Mouse (Mus musculus): ENCODE data around the gene Ahdc1. TPM values are rescaled to one million over a fixed set of nuclear protein-coding genes. Genes with fewer than 3 reads are reported as not detected.
A peak's percentile ranks its signal among the peaks of the same experiment; 100 is the strongest.

Gene Ahdc1
- total RNA-seq, 2 experiments from 2014 or later: 114 to 116 TPM

DNA sequence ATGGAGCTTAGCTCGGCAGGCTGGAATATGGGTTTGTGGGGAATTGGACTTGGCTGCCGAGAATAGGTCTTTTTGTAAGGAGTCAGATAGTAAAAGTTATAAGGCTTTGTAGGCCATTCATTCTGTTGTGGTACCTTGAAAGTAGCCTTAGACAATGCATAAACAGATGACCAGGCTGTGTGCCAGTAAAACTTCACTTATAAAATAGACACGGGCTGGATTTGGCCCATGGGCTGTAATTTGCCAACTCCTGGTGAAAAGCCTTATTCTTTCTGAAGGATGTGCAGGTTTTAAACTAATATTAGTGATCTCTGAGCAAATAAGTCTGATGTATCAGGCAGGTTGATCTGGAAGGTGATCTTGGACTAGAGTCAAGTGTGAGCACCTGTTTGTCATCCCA lies 24.9 kb downstream of the Ahdc1 start:
- no peak for DNase-seq (ENCODE audit: low spot score in 2 of 2)

DNA sequence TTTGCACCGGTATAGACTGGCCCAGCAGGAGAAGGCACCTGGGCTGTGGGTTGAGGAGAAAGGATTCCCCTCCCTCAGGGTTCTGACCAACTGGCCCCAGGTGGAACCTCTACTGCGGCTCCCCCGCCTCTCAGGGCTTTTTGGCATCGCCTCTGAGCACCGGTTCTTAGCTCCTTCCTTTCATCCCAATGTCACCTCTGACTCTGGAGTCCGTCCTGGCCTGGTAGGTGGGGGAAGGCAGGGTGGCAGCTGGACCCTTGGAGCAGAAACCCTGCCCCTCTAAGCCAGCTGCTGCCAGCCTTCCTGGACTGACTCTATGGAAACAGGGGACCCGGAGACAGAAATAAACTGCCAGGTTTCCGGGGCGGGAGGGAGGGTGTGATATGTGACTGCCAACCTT lies 26.2 kb downstream of the Ahdc1 start:
- no peak for DNase-seq (ENCODE audit: low spot score in 2 of 2)

DNA sequence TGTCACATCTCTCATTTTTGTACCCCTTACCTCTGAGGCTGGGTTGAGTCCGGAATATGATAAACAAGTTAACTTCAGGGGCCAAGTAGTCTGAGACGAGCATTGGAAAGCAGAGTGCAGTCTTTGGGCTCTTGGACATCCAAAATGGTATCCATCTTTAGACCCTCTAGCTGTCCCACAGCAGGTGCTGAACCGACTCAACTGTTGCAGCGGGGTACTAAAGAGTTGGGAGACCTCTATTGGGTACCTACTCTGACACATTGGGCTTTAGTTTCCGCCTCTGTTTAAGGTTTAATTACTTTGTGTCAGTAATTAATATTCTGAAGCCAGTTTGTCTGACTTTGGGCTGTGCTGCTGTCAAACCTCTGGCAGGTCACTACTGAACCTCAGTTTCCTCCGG lies 26.7 kb downstream of the Ahdc1 start:
- DNase-seq (ENCODE audit: low spot score in 2 of 2): no peak

DNA sequence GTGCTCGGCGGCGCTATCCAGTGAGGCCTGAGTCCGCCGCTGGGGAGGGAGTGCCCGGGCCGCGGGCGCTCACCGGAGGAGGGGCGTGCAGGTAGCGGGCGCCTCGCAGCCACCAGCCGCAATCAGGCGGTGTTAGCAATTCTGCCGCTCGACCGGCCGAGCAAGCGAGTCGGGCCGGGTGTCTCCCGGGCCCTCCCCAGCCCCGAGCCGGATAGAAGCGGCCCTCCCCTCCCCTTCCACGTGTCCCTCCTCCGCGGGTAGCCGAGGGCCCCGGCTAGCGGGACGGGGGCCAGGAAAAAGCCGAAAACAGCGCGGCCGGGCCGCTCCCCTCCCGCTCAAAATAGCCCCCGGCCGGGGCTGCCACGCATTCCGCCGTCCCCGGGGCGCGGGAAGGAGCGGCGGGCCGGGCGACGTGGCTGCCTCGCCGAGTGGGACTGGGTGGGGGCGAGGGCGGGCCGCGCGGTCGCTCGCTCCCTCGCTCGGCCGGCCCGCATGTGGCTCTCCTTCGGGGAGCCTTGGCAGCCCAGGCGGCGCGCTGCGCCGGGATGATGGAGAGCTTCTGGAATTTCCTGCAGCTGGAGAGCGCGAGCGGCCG lies 27.6 kb downstream of the Ahdc1 start:
- DNase-seq (ENCODE audit: low spot score in 2 of 2): no peak

DNA sequence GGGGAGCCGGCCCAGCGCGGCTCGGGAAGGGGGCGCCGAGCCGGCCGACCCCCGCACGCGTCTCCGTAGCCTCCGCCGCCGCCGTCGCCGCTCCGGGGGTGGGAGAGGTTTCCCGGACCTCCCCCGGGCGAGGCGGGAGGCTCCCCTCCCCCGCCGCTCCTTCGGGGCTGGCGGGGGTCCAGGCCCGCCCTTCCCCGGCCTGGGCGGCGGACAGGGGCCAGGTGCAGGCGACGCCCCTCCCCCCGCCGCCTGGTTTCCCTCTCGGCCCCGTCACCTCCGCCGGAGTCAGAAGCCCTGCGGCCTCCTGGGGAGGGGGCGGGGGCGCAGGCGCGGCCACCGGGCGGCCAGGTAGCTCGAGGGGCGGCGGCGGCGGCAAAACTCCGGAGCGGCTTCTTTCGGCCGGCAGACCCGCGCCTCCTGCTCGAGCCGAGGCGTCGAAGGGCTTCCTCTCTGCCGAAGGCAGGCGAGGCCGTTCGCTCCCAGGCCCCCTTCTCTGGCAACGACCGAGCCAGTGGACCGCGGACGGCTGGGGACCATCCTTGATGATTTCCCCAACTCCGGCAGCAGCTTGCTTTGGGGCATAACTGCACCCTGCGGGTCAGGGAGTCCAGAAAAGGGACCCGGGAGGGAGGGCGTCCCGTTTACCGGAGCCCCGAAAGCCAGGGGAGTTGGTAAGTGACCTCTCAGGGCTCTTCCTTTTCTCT lies 28.2 kb downstream of the Ahdc1 start:
- no peak for DNase-seq (ENCODE audit: low spot score in 2 of 2)

DNA sequence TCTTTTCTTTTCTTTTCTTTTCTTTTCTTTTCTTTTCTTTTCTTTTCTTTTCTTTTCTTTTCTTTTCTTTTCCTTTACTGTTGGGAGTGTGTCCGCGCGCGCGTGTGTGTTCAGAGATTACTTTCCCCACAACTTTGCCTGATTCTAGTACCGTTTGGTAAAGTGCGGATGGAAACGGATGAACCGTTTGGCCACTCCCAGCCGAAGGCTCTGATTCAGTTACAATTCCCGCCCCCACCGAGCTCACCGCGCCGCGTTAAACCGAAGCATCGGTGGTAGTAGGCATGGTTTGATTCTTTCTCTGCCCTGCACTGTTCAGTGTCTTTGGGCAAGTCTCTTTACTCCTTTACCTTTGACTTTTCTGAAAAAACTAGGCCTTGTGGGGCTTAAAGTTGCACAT lies 28.8 kb downstream of the Ahdc1 start:
- no peak for DNase-seq (ENCODE audit: low spot score in 2 of 2)

DNA sequence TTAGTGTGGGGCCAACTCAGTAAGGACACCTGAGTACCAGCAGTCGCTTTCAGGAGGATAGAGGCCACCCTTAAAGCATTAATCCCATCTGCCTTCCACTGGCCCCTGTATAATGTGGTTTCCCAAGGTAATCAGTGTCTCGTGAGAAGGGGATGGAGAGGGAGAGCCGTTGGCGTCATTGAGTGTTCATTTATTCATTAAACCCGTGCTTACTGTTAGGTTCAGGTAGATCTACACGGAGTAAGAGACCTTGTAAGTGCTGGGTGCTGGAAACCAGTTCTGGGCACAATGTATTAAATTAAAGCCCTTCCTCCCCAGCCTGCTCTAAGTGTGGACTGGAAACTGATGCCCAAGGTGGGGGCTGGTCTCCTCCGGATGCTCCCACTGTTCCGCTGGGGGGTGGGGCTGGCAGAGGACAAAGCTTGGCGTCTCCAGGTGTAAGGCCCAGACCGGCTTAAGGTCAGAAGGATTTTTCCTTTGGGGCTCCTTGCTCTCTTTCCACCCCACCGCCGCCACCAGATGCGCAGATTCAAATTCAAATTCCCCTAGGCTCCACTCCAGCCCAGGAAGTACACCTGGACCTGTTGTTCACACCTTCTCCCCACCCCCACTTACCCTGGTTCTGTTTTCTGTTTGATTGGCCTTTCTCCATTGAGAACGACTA lies 29.3 kb downstream of the Ahdc1 start:
- DNase-seq (ENCODE audit: low spot score in 2 of 2): no peak

DNA sequence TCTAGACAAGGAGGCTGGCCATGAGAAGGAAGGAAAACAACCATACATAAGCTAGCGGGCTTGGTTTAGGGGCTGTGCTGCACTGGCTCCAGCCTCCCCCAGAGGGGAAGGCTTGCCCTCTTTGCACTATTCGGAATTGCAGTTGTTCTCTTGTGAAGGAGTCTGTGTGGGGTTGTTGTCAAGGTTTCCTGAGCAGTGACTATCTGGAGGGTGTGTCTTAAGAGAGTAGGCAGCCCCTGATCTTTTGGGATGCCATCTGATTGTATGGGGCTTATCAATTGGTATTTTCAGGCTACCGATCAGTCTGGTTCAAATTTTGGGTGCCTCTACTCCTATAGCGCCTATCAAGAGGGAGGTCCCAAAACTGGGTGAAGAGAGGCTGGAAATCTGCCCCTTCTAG lies 31.2 kb downstream of the Ahdc1 start:
- DNase-seq (ENCODE audit: low spot score in 2 of 2): no peak

DNA sequence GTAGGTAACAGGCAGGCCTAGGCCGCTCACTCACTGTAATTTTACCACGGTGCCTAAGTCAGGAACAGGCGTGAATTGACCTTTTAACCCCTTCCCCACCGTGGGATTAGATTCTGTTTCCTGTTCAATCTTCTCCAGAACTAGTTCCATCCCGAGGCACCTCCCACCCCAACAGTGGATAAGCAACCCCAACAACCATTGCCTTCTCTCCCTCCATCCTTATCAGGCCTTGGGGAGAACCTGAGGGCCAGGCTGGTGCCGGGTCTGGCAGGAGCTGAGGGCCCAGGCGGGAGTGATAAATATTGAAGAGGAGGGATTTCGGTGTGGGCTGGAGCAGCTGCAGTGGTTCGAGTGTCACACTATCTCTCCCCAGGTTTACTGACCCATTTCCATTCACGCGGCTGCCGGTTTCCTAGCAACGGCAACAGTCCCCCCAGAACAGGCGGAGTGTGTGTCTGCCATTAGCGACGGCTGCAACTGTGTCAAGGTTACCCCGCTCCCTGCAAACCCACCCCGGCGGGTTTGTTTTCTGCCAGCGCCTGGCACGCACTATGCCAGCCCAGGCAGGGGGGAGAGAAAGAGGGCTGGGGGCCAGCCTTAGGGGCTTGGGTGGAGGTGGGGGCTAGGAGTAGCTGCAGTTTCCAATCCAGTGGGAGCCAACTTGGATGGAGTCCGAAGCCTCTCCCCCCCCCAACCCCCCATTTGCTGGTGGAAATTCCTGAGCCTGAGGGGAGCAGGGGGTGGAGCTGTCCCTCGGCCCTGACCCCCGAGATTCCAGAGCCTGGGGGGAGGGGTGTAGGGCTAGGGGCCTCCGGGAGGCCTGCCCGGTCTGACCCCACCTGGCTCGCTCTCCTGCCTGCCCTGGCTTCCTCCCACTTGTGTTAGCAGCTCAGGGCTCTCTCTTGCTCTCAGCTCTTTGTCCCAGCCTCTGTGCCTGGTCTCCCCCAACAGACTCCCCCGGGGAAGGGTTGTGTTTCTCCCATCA lies 31.9 kb downstream of the Ahdc1 start:
- peak in 1 of 2 experiments; percentile 62 for DNase-seq (ENCODE audit: low spot score in 2 of 2)

DNA sequence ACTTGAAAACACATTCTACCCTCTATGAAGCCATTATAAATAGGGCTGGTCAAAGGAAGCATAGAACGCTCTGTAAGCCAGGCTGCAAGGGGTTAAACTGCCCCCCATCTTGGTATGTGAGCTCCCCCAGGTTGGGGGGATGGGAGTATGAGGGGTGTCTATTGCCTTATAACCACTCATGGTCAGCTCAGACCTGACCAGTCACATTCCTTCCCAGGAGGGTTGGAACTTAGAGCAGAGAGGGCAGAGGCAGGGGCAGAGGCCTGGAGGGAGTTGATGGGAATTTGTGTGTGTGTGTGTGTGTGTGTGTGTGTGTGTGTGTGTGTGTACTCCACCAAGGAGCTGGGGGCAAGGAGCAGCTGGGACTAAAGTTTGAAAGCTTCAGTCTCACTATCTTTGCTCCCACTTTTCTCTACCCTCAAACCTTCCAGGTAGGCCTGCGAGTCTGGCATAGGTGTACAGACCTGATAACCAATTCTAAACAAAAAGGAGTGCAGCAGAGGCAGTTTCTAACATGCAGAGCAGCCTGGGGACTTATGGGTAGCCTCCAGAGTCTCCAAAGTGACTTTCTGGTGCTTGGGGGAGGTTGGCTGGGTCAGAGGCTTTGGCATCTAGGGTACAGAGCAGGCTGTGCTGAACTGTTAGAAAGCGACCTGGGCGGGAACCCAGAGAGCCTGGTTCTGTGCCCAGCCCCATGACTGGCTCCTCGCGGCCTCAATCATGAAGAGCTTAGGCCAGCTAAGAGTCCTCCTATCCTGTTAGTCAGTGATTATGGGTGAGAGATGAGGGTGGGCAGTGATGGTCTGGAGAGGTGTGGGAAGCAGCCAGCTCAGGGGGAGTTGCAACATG lies 33.0 kb downstream of the Ahdc1 start:
- DNase-seq (ENCODE audit: low spot score in 2 of 2): no peak

DNA sequence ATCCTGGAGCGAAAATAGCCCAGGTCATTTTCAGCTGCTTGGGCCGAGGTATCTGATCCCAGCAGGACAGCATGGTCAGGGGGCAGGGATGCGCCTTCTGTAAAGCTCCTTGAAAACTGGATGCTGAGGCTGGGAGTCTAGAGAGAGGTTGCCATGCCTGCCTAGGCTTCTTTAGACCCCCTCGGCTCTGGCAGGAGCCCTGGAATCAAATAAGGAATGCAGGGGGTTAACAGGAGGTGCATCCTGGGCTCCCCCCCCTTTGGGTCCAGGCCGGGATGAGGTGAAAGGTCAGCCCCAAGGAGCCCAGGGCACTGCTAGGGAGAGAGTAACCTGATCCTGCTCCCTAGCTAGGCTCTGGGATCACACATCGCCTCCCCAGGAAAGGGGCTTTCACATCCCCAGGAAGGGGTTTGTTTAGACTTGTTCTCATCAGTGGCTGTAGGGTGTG lies 33.6 kb downstream of the Ahdc1 start:
- no peak for DNase-seq (ENCODE audit: low spot score in 2 of 2)

DNA sequence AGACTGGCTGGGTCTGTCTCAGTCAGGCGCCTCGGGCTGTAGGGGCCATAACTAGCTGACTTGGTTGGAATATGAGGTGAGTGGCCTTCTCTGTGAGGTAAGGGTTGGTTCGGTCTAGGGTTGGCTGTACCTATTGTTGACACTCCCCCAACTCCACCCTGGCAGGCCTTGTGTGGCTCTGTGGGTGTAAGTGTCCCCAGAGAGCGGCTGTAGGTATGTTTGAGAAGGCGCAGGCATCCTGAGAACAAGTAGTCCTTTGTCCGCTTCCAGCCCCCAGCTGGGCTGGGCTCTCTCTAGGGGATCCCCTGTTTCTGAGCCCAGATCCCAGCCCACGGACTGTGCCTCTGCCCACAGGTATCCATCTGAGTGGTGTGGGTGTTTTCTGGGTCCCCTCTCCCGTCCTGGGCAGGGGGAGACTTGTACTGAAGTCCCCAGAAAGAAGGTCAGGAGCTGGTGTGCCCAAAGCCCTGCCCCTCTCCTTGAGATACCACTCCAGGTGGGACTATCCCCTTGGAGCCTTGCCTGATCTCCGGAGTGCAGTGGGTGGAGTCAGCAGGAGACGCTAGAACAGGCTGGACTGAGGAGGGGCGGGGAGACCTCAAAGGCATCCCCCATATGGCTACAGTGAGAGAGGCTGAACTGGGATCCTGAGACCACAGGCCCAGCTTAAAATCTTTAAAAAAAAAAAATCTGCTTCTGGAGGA lies 34.9 kb downstream of the Ahdc1 start:
- no peak for DNase-seq (ENCODE audit: low spot score in 2 of 2)

DNA sequence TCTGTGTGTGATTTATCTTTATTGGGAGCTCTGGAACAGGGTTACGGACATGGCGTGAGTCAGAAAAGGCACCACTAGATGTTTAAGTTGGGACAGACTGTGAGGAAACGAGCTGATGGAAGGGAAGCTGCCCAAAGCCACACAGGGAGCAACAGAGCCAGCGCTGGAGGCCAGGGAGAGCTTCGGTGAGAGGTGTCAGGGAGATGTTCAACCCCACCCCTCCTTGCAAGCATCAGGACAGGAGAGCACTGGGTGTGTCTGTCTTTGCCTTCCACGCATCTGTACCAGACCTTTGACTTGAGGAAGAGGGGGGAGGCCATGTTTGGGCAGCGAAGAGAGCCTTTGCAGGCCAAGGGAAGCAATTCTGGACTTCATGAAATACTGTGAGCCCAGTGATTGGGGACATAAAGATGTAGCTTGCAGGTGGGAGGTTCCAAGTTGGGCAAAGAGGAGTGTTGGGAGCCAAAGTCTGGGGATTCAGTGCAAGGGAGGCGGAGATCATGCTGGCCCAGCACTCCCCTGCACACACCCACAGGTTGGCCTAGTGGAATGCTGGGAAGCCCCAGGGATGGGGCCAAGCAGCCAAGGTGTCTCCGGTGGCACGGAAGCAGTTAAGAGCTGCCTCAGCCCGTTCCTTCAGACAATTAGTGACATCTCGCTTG lies 35.8 kb downstream of the Ahdc1 start:
- DNase-seq (ENCODE audit: low spot score in 2 of 2): no peak

DNA sequence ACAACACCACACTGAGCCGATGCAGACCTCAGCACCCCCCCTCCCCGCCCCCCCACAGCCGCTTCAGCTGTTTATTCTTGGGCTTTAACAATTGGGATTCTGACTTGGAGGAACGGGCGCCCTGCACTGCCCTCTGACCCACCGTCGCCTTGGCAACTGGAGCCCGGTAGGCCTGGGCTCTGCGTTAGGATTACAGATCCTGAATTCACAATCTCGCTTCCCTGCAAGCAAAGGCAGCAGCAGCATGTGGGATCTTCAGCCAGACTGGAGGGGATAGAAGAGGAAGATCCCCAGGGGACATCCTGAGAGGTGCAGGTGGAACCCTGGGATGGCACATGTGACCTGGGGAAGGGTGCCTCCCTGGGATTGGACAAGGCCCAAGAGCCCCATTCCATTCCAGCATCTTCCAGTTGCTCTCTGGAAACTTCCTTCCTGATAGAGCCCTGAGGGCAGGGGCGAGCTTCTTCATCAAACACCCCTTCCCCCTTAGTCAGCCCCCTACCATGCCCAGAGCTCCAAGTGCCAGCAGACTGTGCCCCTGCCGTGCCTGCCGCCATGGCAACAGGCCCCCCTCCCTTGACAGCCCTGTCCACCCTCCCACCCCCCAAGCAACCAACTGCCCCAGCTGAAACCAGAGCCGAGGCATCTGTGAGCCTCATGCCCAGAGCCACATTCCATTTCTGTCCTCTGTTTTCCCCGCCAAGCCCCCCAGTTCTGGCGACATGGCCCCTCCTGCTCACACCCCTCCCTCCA lies 36.5 kb downstream of the Ahdc1 start:
- no peak for DNase-seq (ENCODE audit: low spot score in 2 of 2)

DNA sequence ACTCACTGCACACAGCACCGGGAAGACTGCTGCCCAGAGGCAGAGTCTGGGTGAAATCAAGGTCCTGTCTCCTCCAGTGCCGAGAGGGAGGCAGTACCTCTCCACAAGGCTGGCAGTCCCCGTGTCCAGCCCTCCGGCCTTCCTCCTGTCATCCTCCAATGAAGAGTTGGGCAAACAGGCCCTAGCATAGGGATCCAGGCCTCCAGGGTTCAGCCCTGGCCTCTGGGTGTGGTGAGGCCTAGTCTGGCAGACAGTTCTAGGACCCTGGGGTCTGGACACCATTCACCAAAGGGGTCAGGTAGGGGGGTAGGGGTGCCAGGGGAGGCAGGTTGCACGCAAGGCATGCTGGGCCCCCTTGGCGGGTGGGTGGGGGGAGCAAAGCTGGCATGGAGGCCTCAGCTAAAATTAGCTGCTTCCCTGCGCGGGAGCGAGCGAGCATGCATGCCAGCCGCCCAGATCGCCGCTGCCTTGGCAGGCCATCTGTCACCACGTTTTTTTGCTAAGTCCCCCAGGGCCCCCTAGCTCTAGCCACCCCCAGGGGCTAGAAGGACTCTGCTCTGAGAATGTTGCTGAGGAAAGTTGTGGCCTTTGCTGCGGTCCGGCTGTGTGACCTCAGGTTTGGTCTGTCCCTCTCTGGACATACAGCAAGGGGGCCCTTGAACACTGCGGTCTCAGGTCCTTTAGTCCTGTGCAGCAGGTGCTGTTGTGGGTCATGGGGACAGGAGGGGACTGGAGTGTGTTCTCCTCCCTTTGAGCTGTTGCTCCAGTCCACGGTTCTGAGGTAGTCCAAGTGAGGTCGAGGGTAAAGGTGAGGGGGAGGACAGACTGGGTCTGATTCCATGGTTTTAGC lies 38.2 kb downstream of the Ahdc1 start:
- DNase-seq (ENCODE audit: low spot score in 2 of 2): peak in 1 of 2 experiments; percentile 49

DNA sequence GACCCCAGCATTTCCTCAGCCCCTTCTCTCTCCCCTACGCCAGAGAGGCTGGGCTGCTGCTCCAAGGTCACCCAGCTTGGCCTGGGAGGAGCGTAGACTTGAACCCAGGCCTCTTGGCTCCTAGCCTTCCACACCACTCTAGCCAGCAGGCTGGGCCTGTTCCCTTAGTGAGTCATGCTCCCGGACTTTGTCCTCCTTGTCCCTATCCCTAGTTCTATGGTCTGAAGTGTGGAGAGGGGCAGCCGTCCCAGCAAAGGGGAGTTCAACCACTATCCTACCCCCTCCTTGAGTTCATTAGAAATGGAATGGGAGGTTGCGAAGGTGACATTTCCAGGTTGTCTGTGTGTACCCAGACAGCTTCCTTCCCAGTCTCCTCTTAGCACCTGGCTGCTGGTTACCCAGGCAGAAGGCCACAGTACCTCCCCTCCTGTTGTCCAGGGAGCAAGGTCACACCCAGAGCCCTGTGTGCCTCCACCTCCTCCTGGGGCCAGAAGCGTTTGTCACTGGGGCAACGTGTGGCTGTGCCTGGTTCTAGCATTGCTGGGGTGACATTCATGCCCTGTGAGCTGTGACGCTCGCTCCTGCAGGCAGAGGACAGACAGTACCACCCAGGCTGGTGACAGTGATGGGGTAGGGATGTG lies 39.3 kb downstream of the Ahdc1 start:
- no peak for DNase-seq (ENCODE audit: low spot score in 2 of 2)
